Mouse (Mus musculus): ENCODE data around the gene Gpr37l1.

DNA sequence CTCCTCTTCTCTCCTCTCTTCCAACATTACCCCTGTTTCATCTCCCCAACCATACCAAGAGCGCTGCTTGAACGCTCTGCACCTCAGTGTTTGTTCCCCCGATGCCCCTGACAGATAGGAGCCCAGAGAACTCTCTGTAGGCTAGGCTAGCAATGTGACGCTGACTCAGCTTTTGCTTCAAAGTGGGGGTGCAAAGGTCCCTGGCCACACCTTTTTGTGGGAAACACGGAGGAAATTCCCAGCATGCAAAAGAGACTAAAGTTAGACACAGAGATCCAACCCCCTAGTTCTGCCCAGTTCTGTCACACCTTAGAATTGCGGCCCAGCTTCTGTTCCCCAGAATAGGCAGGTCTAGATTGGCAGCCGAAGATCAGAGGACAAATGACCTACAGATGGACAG is 11.4 kb upstream of the Gpr37l1 start:
- TF ChIP-seq CTCF (IDR thresholded peaks at IDR 0.05; ENCODE audit: borderline replicate concordance, insufficient read depth, low read depth, low read length), result no peak
- no peak for TF ChIP-seq POLR2A (IDR thresholded peaks at IDR 0.05; ENCODE audit: borderline replicate concordance, insufficient read depth, low read length)
